Mouse (Mus musculus): ENCODE measurements at regions not wholly inside any gene's neighbourhood (a gene's known extent, or its start where the extent isn't known, plus 50 kb on each side); places are given as distances from the start of the nearest gene placed in this dataset.

DNA sequence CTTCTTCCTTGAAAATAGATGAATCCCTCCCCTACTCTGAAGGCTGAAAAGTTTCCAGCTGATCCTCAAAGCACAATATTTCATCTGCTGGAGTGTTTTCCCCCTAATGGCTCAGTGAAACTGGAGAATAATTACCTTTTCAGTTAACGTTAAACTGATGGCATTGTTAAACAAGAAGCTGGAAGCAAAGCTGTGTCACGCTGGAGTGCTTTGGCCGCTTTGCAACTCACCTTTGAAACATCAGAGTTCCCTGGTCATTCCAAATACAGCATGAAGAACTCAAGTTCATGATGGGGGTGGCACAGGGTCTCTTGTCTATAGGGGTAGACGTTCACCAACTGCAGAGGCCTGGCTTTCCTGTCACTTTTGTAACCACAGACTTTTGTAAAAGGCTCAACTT is 317.9 kb upstream of the Adam34 start:
- TF ChIP-seq EP300 (IDR thresholded peaks at IDR 0.05; ENCODE audit: low read depth) (no peak), CTCF (IDR thresholded peaks at IDR 0.05; ENCODE audit: low read depth) (no peak)

Measured in liver, embryonic 14.5 days (tissue).